In genomic region chr8:114063566-114063965, GRCm38 (mm10) we compare ENCODE assay signal across 13 mouse cellular contexts.
A peak's percentile ranks its signal among the peaks of the same experiment; 100 is the strongest.
DNase-seq lines count a peak whose midpoint lies in the region; ATAC-seq and TF ChIP-seq lines count a peak whose summit lies in the region.
"Had no signal": no experiment of that assay in that cellular context is flagged by ENCODE, and none has a peak within 500 bp of the region (broad histone marks: within the 10 kb centered on the region; RNA-seq: fewer than 3 reads in every experiment).

No protein-coding gene starts in this region.

- H3K9me3 ChIP-seq in lung, embryonic 14.5 days (ENCODE audit: low read depth, low read length): no peaks in the 10 kb centered on the region
- H3K9me3 ChIP-seq: neural tube, embryonic 13.5 days had no signal

- no peaks in the 10 kb centered on the region for H3K36me3 ChIP-seq in lung, embryonic 14.5 days (ENCODE audit: insufficient read depth)
- H3K36me3 ChIP-seq: neural tube, embryonic 13.5 days had no signal

- no peak overlapping the region for H3K4me2 ChIP-seq in lung, embryonic 14.5 days
- H3K4me2 ChIP-seq: neural tube, embryonic 13.5 days had no signal

- POLR2A ChIA-PET in Patski (lab: Charles Lee): no interaction called here

- H3K27ac ChIP-seq in gastrocnemius, adult 2 months: no peak overlapping the region
- H3K27ac ChIP-seq in lung, embryonic 14.5 days (ENCODE audit: low read depth): no peak overlapping the region
- H3K27ac ChIP-seq: neural tube, embryonic 13.5 days had no signal

- H3K4me3 ChIP-seq in gastrocnemius, adult 2 months: no peak overlapping the region
- H3K4me3 ChIP-seq in lung, embryonic 14.5 days (ENCODE audit: low read depth, low read length): no peak overlapping the region
- H3K4me3 ChIP-seq: neural tube, embryonic 13.5 days had no signal

- H3K4me1 ChIP-seq in lung, embryonic 14.5 days (ENCODE audit: insufficient read depth): no peaks in the 10 kb centered on the region
- H3K4me1 ChIP-seq: neural tube, embryonic 13.5 days had no signal

- ATAC-seq in lung, embryonic 14.5 days (ENCODE audit: insufficient read depth): no peak
- ATAC-seq in Patski: no peak
- ATAC-seq: CD4-positive, CD25-positive, alpha-beta regulatory T cell, adult 4 months had no signal

- CTCF ChIA-PET in Patski (lab: Charles Lee): interaction anchor here (1.2 to 1.7 kb wide), 2 partner anchors 11 to 60 kb away, joined by 3 to 4 read pairs; no protein-coding TSS in a partner anchor

- intact Hi-C loops in gastrocnemius, adult 2 months (cut with DNase I): loop anchor here (5.0 kb wide), 1 partner anchor 401 kb away; no protein-coding TSS in a partner anchor

- no peak for DNase-seq in gastrocnemius, adult 2 months
- no peak for DNase-seq in gastrocnemius, adult 18-20 months (ENCODE audit: low spot score)
- peak; percentile 49 for DNase-seq in lung, embryonic 14.5 days
- DNase-seq in lung, postnatal 25 days (ENCODE audit: low spot score): no peak
- DNase-seq in Patski (ENCODE audit: low read depth, low spot score): no peak
- peak; percentile 54 for DNase-seq in retina, embryonic 14.5 days (ENCODE audit: low spot score)
- no peak for DNase-seq in ovary, postnatal 36 days (ENCODE audit: low spot score)
- DNase-seq: heart, adult 18-20 months; heart, postnatal 14 days; lung, adult 2 months; thymus, postnatal 14 days had no signal

- H3K9ac ChIP-seq in lung, embryonic 14.5 days: no peak overlapping the region
- H3K9ac ChIP-seq: neural tube, embryonic 13.5 days had no signal

- in situ Hi-C loops in Patski (cut with MboI; ENCODE audit: low pct_unique_long_range_greater_than_20kb): loop anchor here (5.0 kb wide), 1 partner anchor 391 kb away; no protein-coding TSS in a partner anchor

- peak; percentile 52 for TF ChIP-seq CTCF in gastrocnemius, adult 2 months (IDR thresholded peaks at IDR 0.05)
- peak; percentile 39; the same call in 1 of the 2 replicates for TF ChIP-seq CTCF in lung, embryonic 14.5 days (IDR thresholded peaks at IDR 0.05; ENCODE audit: low read depth)
- TF ChIP-seq CTCF in Patski (IDR thresholded peaks at IDR 0.05): peak; percentile 57

- no peaks in the 10 kb centered on the region for H3K27me3 ChIP-seq in lung, embryonic 14.5 days (ENCODE audit: insufficient read depth, low read length)
- H3K27me3 ChIP-seq in Patski: no peaks in the 10 kb centered on the region
- H3K27me3 ChIP-seq: neural tube, embryonic 13.5 days had no signal

Comparison
In these comparisons a context has a peak if more than half of its experiments do, and no peak if none do; other contexts are left out.
1. DNase-seq: peak in lung, embryonic 14.5 days (single experiment) and retina, embryonic 14.5 days (single experiment); none in gastrocnemius, adult 2 months (single experiment), gastrocnemius, adult 18-20 months (single experiment), lung, postnatal 25 days (single experiment), Patski (single experiment) and ovary, postnatal 36 days (single experiment).
2. Peak in every context shown above with its lines, with median percentiles within 50 percentile points of each other: CTCF ChIP-seq.